Mouse (Mus musculus): ENCODE results near the gene Sat1.

DNA sequence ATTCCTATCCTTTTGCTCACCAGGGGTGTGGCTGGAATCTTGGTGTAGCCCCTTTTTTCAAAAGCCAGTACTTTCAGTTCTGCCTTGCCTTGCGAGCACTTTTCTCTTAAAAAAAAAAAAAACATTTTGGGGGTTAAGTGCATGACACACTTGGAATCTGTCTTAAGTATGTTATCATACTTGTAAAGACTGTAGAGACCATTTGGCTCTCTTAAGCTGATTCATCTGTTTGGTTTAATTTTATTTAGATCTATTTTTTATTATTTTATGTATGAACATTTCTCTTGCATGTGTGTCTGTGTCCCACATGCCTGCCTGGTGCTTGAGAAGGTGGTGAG lies 46.6 kb upstream of the Sat1 start:
- TF ChIP-seq CTCF (IDR thresholded peaks at IDR 0.05; ENCODE audit: control insufficient read depth, insufficient read depth, insufficient replicate concordance, low read depth, low read length) (no peak), POLR2A (IDR thresholded peaks at IDR 0.05; ENCODE audit: control insufficient read depth, low read depth, low read length) (no peak)
